Mouse (Mus musculus) small intestine, adult 2 months (tissue): ENCODE data around the gene Crygb.

Experiments
- CTCF ChIP-seq: fragments of 200-500 bp; IDR thresholded peaks from 2 replicates; pipeline ENCODE4 v1.5.1; 2012; ENCODE audit warnings: low read depth, mild to moderate bottlenecking, control low read depth, inconsistent platforms, low read length, moderate library complexity, mixed read lengths; ENCODE audit not compliant: insufficient replicate concordance, insufficient read length; ENCODE audit errors: extremely low read depth
- POLR2A ChIP-seq: fragments of 200-500 bp; IDR thresholded peaks from 2 replicates; pipeline ENCODE4 v1.6.1; 2012; ENCODE audit warnings: low read depth, mild to moderate bottlenecking, control low read depth, inconsistent platforms, low read length, moderate library complexity

DNA sequence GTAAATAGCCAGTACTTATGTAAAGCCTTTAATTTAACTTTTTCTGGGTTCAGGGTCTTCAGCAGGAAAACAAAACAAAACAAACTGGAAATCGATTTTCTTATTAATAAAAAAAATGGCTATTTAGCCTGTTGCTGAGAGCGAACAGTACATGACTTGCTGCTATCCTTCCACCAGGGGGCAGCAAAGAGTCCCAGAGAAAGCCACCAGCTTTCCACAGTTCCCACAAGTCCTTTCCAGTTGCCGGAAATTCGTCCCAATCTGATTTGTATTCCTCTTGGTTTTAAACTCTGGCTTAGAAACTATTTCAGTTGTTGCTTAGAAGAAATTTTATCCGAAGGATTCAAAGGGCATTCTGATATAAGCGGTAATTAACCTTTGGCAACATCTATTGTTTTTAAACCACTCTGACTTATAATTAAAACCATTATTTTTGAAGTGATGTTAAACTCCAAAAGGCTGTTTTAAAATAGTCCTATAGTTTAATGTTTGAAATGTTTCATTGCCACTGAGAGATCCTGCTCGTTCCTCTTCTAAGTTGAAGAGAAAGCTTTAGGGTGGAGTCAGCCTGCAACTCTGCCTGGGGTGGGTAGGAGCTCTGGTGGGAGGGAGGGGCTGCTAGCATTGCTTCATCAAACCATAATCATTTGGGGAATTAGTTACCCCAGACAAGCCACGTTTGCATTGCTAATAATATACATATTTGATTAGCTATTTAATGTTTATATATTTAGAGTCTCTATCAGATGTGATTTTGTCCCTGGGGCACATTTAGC is 30.1 kb upstream of the Crygb start:
- TF ChIP-seq CTCF (peak; percentile 95), POLR2A (no peak)
